Mouse (Mus musculus): ENCODE results near the gene Olfr792.

The Olfr792 gene

GRCm38 (mm10) chr10:129538862-129539261 is at the start of gene Olfr792:
Gene Olfr792, plus strand, starts transcription at chr10:129539162.
- DNase-seq (ENCODE audit: low read depth, low spot score) = no peak

GRCm38 (mm10) chr10:129490101-129490500 is 48.9 kb upstream of the Olfr792 start:
- DNase-seq (ENCODE audit: low read depth, low spot score) = no peak

- DNase-seq (ENCODE audit: low read depth, low spot score) = no peak
Measured at GRCm38 (mm10) chr10:129498192-129498591, 40.8 kb upstream of the Olfr792 start, which contains the start of gene Olfr790. Gene Olfr790, plus strand, starts transcription at chr10:129498492.

GRCm38 (mm10) chr10:129521492-129521891 is 17.5 kb upstream of the Olfr792 start, which contains the start of gene Olfr791:
Gene Olfr791, plus strand, starts transcription at chr10:129521792.
- DNase-seq (ENCODE audit: low read depth, low spot score) = no peak

- DNase-seq (ENCODE audit: low read depth, low spot score) = no peak
Measured at GRCm38 (mm10) chr10:129549354-129549753, 10.4 kb downstream of the Olfr792 start.

- no peak for DNase-seq (ENCODE audit: low read depth, low spot score)
Measured at GRCm38 (mm10) chr10:129567355-129567754, 28.4 kb downstream of the Olfr792 start, which contains the start of gene Olfr794. Gene Olfr794, plus strand, starts transcription at chr10:129567655.

GRCm38 (mm10) chr10:129577066-129577465 is 38.1 kb downstream of the Olfr792 start:
- DNase-seq (ENCODE audit: low read depth, low spot score) = no peak

All from WW6 (cell line).